Mouse (Mus musculus): ENCODE results near the gene Ipcef1. TPM values are rescaled to one million over a fixed set of nuclear protein-coding genes. Genes with fewer than 3 reads are reported as not detected.

The Ipcef1 gene
- polyA plus RNA-seq, 1 experiment from 2014 or later, result 0.30 TPM

- H3K27ac ChIP-seq (replicated peaks), result no peak overlapping the region
- H3K4me3 ChIP-seq (ENCODE audit: low read depth, low read length), result no peak overlapping the region
- H3K36me3 ChIP-seq (ENCODE audit: control insufficient read depth, insufficient read depth, low read length), result no peaks in the 10 kb centered on the region
- no peak for DNase-seq (ENCODE audit: low spot score)
- TF ChIP-seq CTCF (IDR thresholded peaks at IDR 0.05; ENCODE audit: low read depth) (no peak), EP300 (optimal IDR thresholded peaks at IDR 0.05) (no peak)
- H3K4me2 ChIP-seq (replicated peaks; ENCODE audit: low read depth), result no peak overlapping the region
- WGBS, result 86% methylated on average over 2 of the region's 2 CpGs
- no peak for ATAC-seq (ENCODE audit: low FRiP score, low TSS enrichment)
- no peak overlapping the region for H3K9ac ChIP-seq (ENCODE audit: low read length)
- H3K9me3 ChIP-seq (ENCODE audit: control insufficient read depth, low read length), result no peaks in the 10 kb centered on the region
- H3K4me1 ChIP-seq (replicated peaks; ENCODE audit: control insufficient read depth, insufficient read depth), result no peaks in the 10 kb centered on the region
- no peaks in the 10 kb centered on the region for H3K27me3 ChIP-seq (ENCODE audit: control insufficient read depth, insufficient read depth, low read length)
Measured at GRCm38 (mm10) chr10:6983431-6983830, 68.8 kb downstream of the Ipcef1 start.

- H3K27ac ChIP-seq (replicated peaks), result no peak overlapping the region
- WGBS, result 62% methylated on average over 2 of the region's 2 CpGs
- H3K9me3 ChIP-seq (ENCODE audit: control insufficient read depth, low read length), result no peaks in the 10 kb centered on the region
- no peak for ATAC-seq (ENCODE audit: low FRiP score, low TSS enrichment)
- H3K36me3 ChIP-seq (ENCODE audit: control insufficient read depth, insufficient read depth, low read length), result no peaks in the 10 kb centered on the region
- H3K27me3 ChIP-seq (ENCODE audit: control insufficient read depth, insufficient read depth, low read length), result no peaks in the 10 kb centered on the region
- TF ChIP-seq EP300 (optimal IDR thresholded peaks at IDR 0.05) (no peak), CTCF (IDR thresholded peaks at IDR 0.05; ENCODE audit: low read depth) (no peak)
- no peak overlapping the region for H3K9ac ChIP-seq (ENCODE audit: low read length)
- H3K4me3 ChIP-seq (ENCODE audit: low read depth, low read length), result no peak overlapping the region
- no peak for DNase-seq (ENCODE audit: low spot score)
- no peaks in the 10 kb centered on the region for H3K4me1 ChIP-seq (replicated peaks; ENCODE audit: control insufficient read depth, insufficient read depth)
- no peak overlapping the region for H3K4me2 ChIP-seq (replicated peaks; ENCODE audit: low read depth)
Measured at GRCm38 (mm10) chr10:6982751-6983151, 69.5 kb downstream of the Ipcef1 start.

GRCm38 (mm10) chr10:6980236-6980635 lies 72.0 kb downstream of the Ipcef1 start:
- TF ChIP-seq EP300 (optimal IDR thresholded peaks at IDR 0.05), result no peak
- TF ChIP-seq CTCF (IDR thresholded peaks at IDR 0.05; ENCODE audit: low read depth), result no peak
- H3K27me3 ChIP-seq (ENCODE audit: control insufficient read depth, insufficient read depth, low read length), result no peaks in the 10 kb centered on the region
- no peak overlapping the region for H3K27ac ChIP-seq (replicated peaks)
- peak overlapping the region; percentile 4; the same call in 1 of the 2 replicates for H3K4me3 ChIP-seq (ENCODE audit: low read depth, low read length)
- H3K9me3 ChIP-seq (ENCODE audit: control insufficient read depth, low read length), result no peaks in the 10 kb centered on the region
- no peaks in the 10 kb centered on the region for H3K4me1 ChIP-seq (replicated peaks; ENCODE audit: control insufficient read depth, insufficient read depth)
- no peak overlapping the region for H3K9ac ChIP-seq (ENCODE audit: low read length)
- WGBS, result 24% methylated on average over 6 of the region's 6 CpGs
- DNase-seq (ENCODE audit: low spot score), result no peak
- H3K36me3 ChIP-seq (ENCODE audit: control insufficient read depth, insufficient read depth, low read length), result no peaks in the 10 kb centered on the region
- H3K4me2 ChIP-seq (replicated peaks; ENCODE audit: low read depth), result peak overlapping the region; percentile 35
- no peak for ATAC-seq (ENCODE audit: low FRiP score, low TSS enrichment)

GRCm38 (mm10) chr10:6979789-6980188 lies 72.5 kb downstream of the Ipcef1 start:
- TF ChIP-seq CTCF (IDR thresholded peaks at IDR 0.05; ENCODE audit: low read depth) (no peak), EP300 (optimal IDR thresholded peaks at IDR 0.05) (no peak)
- Histone ChIP-seq H3K4me2 (replicated peaks; ENCODE audit: low read depth) (peak overlapping the region; percentile 35), H3K9me3 (ENCODE audit: control insufficient read depth, low read length) (no peaks in the 10 kb centered on the region), H3K27ac (replicated peaks) (no peak overlapping the region), H3K36me3 (ENCODE audit: control insufficient read depth, insufficient read depth, low read length) (no peaks in the 10 kb centered on the region), H3K4me3 (ENCODE audit: low read depth, low read length) (no peak overlapping the region; the same call in 1 of the 2 replicates), H3K4me1 (replicated peaks; ENCODE audit: control insufficient read depth, insufficient read depth) (no peaks in the 10 kb centered on the region), H3K27me3 (ENCODE audit: control insufficient read depth, insufficient read depth, low read length) (no peaks in the 10 kb centered on the region), H3K9ac (ENCODE audit: low read length) (no peak overlapping the region)
- ATAC-seq (ENCODE audit: low FRiP score, low TSS enrichment) (no peak), DNase-seq (ENCODE audit: low spot score) (no peak)
- 35% methylated on average over 8 of the region's 8 CpGs for WGBS

GRCm38 (mm10) chr10:6979216-6979615 lies 73.1 kb downstream of the Ipcef1 start:
- TF ChIP-seq EP300 (optimal IDR thresholded peaks at IDR 0.05) (no peak), CTCF (IDR thresholded peaks at IDR 0.05; ENCODE audit: low read depth) (no peak)
- H3K4me1 ChIP-seq (replicated peaks; ENCODE audit: control insufficient read depth, insufficient read depth), result no peaks in the 10 kb centered on the region
- no peaks in the 10 kb centered on the region for H3K9me3 ChIP-seq (ENCODE audit: control insufficient read depth, low read length)
- H3K4me3 ChIP-seq (ENCODE audit: low read depth, low read length), result no peak overlapping the region
- DNase-seq (ENCODE audit: low spot score) (no peak), ATAC-seq (ENCODE audit: low FRiP score, low TSS enrichment) (no peak)
- H3K4me2 ChIP-seq (replicated peaks; ENCODE audit: low read depth), result no peak overlapping the region
- no peak overlapping the region for H3K9ac ChIP-seq (ENCODE audit: low read length)
- no peak overlapping the region for H3K27ac ChIP-seq (replicated peaks)
- 81% methylated on average over 7 of the region's 7 CpGs for WGBS
- H3K36me3 ChIP-seq (ENCODE audit: control insufficient read depth, insufficient read depth, low read length), result no peaks in the 10 kb centered on the region
- H3K27me3 ChIP-seq (ENCODE audit: control insufficient read depth, insufficient read depth, low read length), result no peaks in the 10 kb centered on the region

GRCm38 (mm10) chr10:6978733-6979132 lies 73.5 kb downstream of the Ipcef1 start:
- no peak overlapping the region for H3K4me3 ChIP-seq (ENCODE audit: low read depth, low read length)
- 90% methylated on average over 1 of the region's 1 CpGs for WGBS
- no peak for DNase-seq (ENCODE audit: low spot score)
- no peaks in the 10 kb centered on the region for H3K36me3 ChIP-seq (ENCODE audit: control insufficient read depth, insufficient read depth, low read length)
- ATAC-seq (ENCODE audit: low FRiP score, low TSS enrichment), result no peak
- no peak overlapping the region for H3K4me2 ChIP-seq (replicated peaks; ENCODE audit: low read depth)
- no peaks in the 10 kb centered on the region for H3K27me3 ChIP-seq (ENCODE audit: control insufficient read depth, insufficient read depth, low read length)
- no peak overlapping the region for H3K27ac ChIP-seq (replicated peaks)
- no peaks in the 10 kb centered on the region for H3K4me1 ChIP-seq (replicated peaks; ENCODE audit: control insufficient read depth, insufficient read depth)
- no peaks in the 10 kb centered on the region for H3K9me3 ChIP-seq (ENCODE audit: control insufficient read depth, low read length)
- TF ChIP-seq CTCF (IDR thresholded peaks at IDR 0.05; ENCODE audit: low read depth) (no peak), EP300 (optimal IDR thresholded peaks at IDR 0.05) (no peak)
- no peak overlapping the region for H3K9ac ChIP-seq (ENCODE audit: low read length)
